Mouse (Mus musculus): ENCODE data around the gene Kl.

- TF ChIP-seq CTCF (conservative IDR thresholded peaks at IDR 0.05; ENCODE audit: insufficient read depth, insufficient read length, low read depth, low read length) (no peak), POLR2A (IDR thresholded peaks at IDR 0.05; ENCODE audit: low read depth, low read length) (no peak)
Measured at GRCm38 (mm10) chr5:150971126-150971525, 18.7 kb downstream of the Kl start.

Data from kidney, adult 2 months (tissue).